Mouse (Mus musculus) lung, postnatal 0 days (tissue): ENCODE results near the gene Cnnm1. TPM values are rescaled to one million over a fixed set of nuclear protein-coding genes. Genes with fewer than 3 reads are reported as not detected.

ENCODE experiments used
- ATAC-seq: fragments of 200-750 bp; cut with Nextera tagmentation; 2 replicates; pipeline ENCODE4 v1.8.0; 2017; ENCODE audit warnings: moderate library complexity
- DNase-seq: peaks from one replicate; pipeline ENCODE4 v3.0.0-alpha.2; 2016; ENCODE audit warnings: low spot score
- H3K27ac ChIP-seq: fragments of 300-500 bp; sonication (generic); 2 replicates; pipeline ENCODE4 v1.5.1; 2014; ENCODE audit warnings: antibody characterized with exemption, mild to moderate bottlenecking, low read length, mixed read lengths
- H3K27me3 ChIP-seq: fragments of 300-500 bp; sonication (generic); replicated peaks from 2 replicates; pipeline ENCODE4 v1.6.1; 2014; ENCODE audit warnings: low read length, mixed read lengths; ENCODE audit not compliant: insufficient read depth
- H3K36me3 ChIP-seq: fragments of 300-500 bp; sonication (generic); 2 replicates; pipeline ENCODE4 v1.6.1; 2014; ENCODE audit warnings: low read length, mixed read lengths; ENCODE audit not compliant: insufficient read depth
- H3K4me1 ChIP-seq: fragments of 300-500 bp; sonication (generic); 2 replicates; pipeline ENCODE4 v1.6.1; 2014; ENCODE audit warnings: antibody characterized with exemption, low read depth, low read length, mixed read lengths; ENCODE audit not compliant: insufficient read depth
- H3K4me2 ChIP-seq: fragments of 300-500 bp; sonication (generic); replicated peaks from 2 replicates; pipeline ENCODE4 v1.6.1; 2014; ENCODE audit warnings: low read depth, mild to moderate bottlenecking, low read length, moderate library complexity, mixed read lengths
- H3K4me3 ChIP-seq: fragments of 300-500 bp; sonication (generic); 2 replicates; pipeline ENCODE4 v1.5.1; 2014; ENCODE audit warnings: low read depth, low read length
- H3K9ac ChIP-seq: fragments of 300-500 bp; sonication (generic); replicated peaks from 2 replicates; pipeline ENCODE4 v1.6.1; 2014; ENCODE audit warnings: low read depth, mild to moderate bottlenecking
- H3K9me3 ChIP-seq: fragments of 300-500 bp; sonication (generic); 2 replicates; pipeline ENCODE4 v1.6.1; 2016; ENCODE audit warnings: low read length, mixed read lengths
- CTCF ChIP-seq: IDR thresholded peaks from 2 replicates; pipeline ENCODE4 v1.5.1; 2016; ENCODE audit warnings: antibody characterized with exemption, mild to moderate bottlenecking
- EP300 ChIP-seq: IDR thresholded peaks from 2 replicates; pipeline ENCODE4 v1.6.1; 2016; ENCODE audit warnings: antibody characterized with exemption, mild to moderate bottlenecking, control low read depth
- WGBS: fragments of 180-500 bp; shearing (Covaris S2); extraction: QIAGEN DNeasy Blood & Tissue Kit; methylation state at CpG from one replicate; pipeline ENCODE4 v1.1.7; 2014; 5-methylcytosine and 5-hydroxymethylcytosine counted together
- polyA plus RNA-seq: library from polyadenylated mRNA; unstranded; fragments of >200 nt; fragmentation: Nextera tagmentation; extraction: Ambion mirVana; gene quantifications from 2 replicates; pipeline ENCODE4 v1.2.1, GENCODE M21; 2015

The Cnnm1 gene
- polyA plus RNA-seq, 1 experiment from 2014 or later: 0.25 TPM

DNA sequence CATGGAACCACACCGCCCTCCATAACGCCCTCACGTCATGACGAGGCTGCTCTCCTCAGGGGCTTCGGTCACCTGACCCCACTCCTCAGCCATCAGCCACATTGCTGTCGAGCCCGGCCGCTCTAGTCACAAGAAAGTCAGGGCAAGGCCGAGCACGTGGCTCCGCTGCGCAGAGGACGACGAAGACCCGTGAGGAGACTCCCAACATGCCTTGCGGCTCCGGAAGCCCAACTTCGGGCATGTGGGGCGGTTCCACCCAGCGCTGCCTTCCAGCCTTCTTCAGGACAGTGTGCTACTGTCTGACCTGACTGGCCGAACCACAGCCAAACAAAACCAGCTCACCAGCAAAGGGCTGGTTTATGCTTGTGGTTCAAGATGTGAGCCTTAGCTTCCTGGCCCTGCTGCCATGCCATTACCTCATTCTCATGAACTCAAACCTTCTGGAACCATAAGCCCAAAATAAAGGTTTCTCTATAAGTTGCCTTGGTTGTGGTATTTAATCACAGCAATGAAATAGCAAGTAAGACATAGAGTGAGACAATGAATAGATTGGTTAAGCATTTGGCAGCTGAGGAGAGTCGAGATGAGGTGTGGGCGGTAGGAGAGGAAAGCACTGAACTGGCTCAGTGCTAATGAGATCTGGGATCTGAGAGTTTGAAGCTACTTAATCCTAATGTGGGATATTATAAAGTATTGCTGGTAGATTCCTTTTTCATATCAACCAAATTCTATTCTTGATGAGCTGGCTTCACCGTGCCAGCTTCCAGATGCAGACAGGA, 12.6 kb upstream of the Cnnm1 start:
- Histone ChIP-seq H3K4me3 (no peak overlapping the region), H3K4me1 (no peaks in the 10 kb centered on the region), H3K9ac (no peak overlapping the region), H3K4me2 (no peak overlapping the region), H3K36me3 (no peaks in the 10 kb centered on the region), H3K27me3 (no peaks in the 10 kb centered on the region), H3K27ac (no peak overlapping the region), H3K9me3 (no peaks in the 10 kb centered on the region)
- TF ChIP-seq EP300 (no peak), CTCF (no peak)
- 77% methylated on average over 24 of the region's 24 CpGs for WGBS
- no peak for ATAC-seq
- DNase-seq: no peak

GRCm38 (mm10) chr19:43439246-43439645, 990 bp upstream of the Cnnm1 start:
- H3K27me3 ChIP-seq: peaks cover 38% of the 10 kb centered on the region

GRCm38 (mm10) chr19:43440768-43441660, 778 bp downstream of the Cnnm1 start:
- H3K9me3 ChIP-seq: no peaks in the 10 kb centered on the region
- H3K9ac ChIP-seq: no peak overlapping the region
- DNase-seq: no peak
- ATAC-seq: peak; percentile 6; the same call in 1 of the 2 replicates
- no peaks in the 10 kb centered on the region for H3K36me3 ChIP-seq
- H3K4me1 ChIP-seq: no peaks in the 10 kb centered on the region
- H3K27me3 ChIP-seq: peaks cover 38% of the 10 kb centered on the region
- peak overlapping the region; percentile 63 for H3K4me2 ChIP-seq
- WGBS: 1% methylated on average over 76 of the region's 118 CpGs
- H3K27ac ChIP-seq: no peak overlapping the region
- TF ChIP-seq EP300: no peak
- no peak for TF ChIP-seq CTCF
- peak overlapping the region; percentile 25 for H3K4me3 ChIP-seq

More at GRCm38 (mm10) chr19:43439246-43439645, 990 bp upstream of the Cnnm1 start:
- H3K36me3 ChIP-seq: no peaks in the 10 kb centered on the region
- DNase-seq (no peak), ATAC-seq (no peak)
- TF ChIP-seq EP300: no peak
- TF ChIP-seq CTCF: no peak
- no peaks in the 10 kb centered on the region for H3K4me1 ChIP-seq
- no peaks in the 10 kb centered on the region for H3K9me3 ChIP-seq
- H3K27ac ChIP-seq: no peak overlapping the region
- WGBS: 76% methylated on average over 7 of the region's 7 CpGs
- H3K4me3 ChIP-seq: no peak overlapping the region
- H3K4me2 ChIP-seq: no peak overlapping the region
- H3K9ac ChIP-seq: no peak overlapping the region

DNA sequence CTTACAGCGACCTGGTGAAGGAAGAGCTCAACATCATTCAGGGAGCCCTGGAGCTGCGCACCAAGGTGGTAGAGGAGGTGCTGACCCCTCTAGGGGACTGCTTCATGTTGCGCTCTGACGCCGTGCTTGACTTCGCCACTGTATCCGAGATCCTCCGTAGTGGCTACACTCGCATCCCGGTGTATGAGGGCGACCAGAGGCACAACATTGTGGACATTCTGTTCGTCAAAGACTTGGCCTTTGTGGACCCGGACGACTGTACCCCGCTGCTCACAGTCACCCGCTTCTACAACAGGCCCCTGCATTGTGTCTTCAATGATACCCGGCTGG, 1.4 kb downstream of the Cnnm1 start:
- Histone ChIP-seq H3K9ac (no peak overlapping the region), H3K27me3 (peaks cover 38% of the 10 kb centered on the region), H3K4me1 (no peaks in the 10 kb centered on the region), H3K4me3 (no peak overlapping the region), H3K9me3 (no peaks in the 10 kb centered on the region), H3K27ac (no peak overlapping the region), H3K36me3 (no peaks in the 10 kb centered on the region), H3K4me2 (peak overlapping the region; percentile 63; the same call in 1 of the 2 replicates)
- ATAC-seq (no peak), DNase-seq (no peak)
- no peak for TF ChIP-seq CTCF
- TF ChIP-seq EP300: no peak
- 16% methylated on average over 17 of the region's 17 CpGs for WGBS

GRCm38 (mm10) chr19:43442269-43442668, 2.0 kb downstream of the Cnnm1 start:
- H3K36me3 ChIP-seq: no peaks in the 10 kb centered on the region
- 26% methylated on average over 6 of the region's 6 CpGs for WGBS
- no peak overlapping the region for H3K27ac ChIP-seq
- H3K9me3 ChIP-seq: no peaks in the 10 kb centered on the region
- H3K9ac ChIP-seq: no peak overlapping the region
- H3K4me3 ChIP-seq: no peak overlapping the region
- no peak overlapping the region for H3K4me2 ChIP-seq
- ATAC-seq: no peak
- no peaks in the 10 kb centered on the region for H3K4me1 ChIP-seq
- no peak for TF ChIP-seq EP300
- no peak for TF ChIP-seq CTCF
- peaks cover 38% of the 10 kb centered on the region for H3K27me3 ChIP-seq
- no peak for DNase-seq

DNA sequence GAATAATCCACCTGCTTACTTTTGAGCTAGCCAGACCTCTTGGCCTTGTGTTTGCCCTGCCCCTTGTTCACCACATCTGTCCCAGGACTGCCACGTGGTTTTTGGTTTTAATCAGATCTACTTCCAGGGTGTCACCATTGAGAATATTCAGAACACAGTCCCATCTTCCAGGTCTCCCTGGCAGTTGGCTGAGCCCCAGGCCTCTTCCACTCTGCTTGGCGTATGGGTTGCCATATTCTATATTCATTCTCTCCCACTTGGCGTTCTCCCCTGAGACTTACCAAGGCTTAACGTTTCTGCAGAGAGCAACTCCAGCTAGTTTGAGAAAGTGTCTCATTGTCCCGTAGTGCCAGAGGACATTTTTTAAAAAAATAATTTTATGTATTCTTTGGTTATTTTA, 2.7 kb downstream of the Cnnm1 start:
- ATAC-seq: no peak
- H3K4me3 ChIP-seq: no peak overlapping the region
- H3K36me3 ChIP-seq: no peaks in the 10 kb centered on the region
- H3K9ac ChIP-seq: no peak overlapping the region
- H3K9me3 ChIP-seq: no peaks in the 10 kb centered on the region
- H3K4me1 ChIP-seq: no peaks in the 10 kb centered on the region
- DNase-seq: no peak
- H3K4me2 ChIP-seq: no peak overlapping the region
- TF ChIP-seq CTCF: no peak
- TF ChIP-seq EP300: no peak
- WGBS: 85% methylated on average over 5 of the region's 5 CpGs
- H3K27ac ChIP-seq: no peak overlapping the region
- peaks cover 38% of the 10 kb centered on the region for H3K27me3 ChIP-seq
